Mouse (Mus musculus): ENCODE measurements around the gene Pitpnm2.

- TF ChIP-seq MAX (IDR thresholded peaks at IDR 0.05) (no peak), CTCF (IDR thresholded peaks at IDR 0.05; ENCODE audit: control insufficient read depth, insufficient read depth, insufficient read length) (no peak), USF1 (IDR thresholded peaks at IDR 0.05; ENCODE audit: low read depth) (no peak), CEBPB (IDR thresholded peaks at IDR 0.05; ENCODE audit: low read depth) (no peak), MYOG (IDR thresholded peaks at IDR 0.05; ENCODE audit: control insufficient read depth, extremely low read depth, insufficient read length) (no peak), FOSL1 (IDR thresholded peaks at IDR 0.05; ENCODE audit: insufficient read depth, low read length, poor library complexity, severe bottlenecking) (no peak)
These were observed 30.1 kb downstream of the Pitpnm2 start for GRCm38 (mm10) chr5:124219431-124219830.
